Mouse (Mus musculus): ENCODE data around the gene Tas2r122. TPM values are rescaled to one million over a fixed set of nuclear protein-coding genes. Genes with fewer than 3 reads are reported as not detected.
"Not testable (repeated sequence)": the region's sequence is repeated elsewhere in the genome, so short reads cannot be mapped to it uniquely, and the experiment has no call there.

The Tas2r122 gene
- total RNA-seq (2021) = not detected
- long read RNA-seq, experiment 1 = 0 reads
- long read RNA-seq, experiment 2 = 0 reads

- intact Hi-C loops (cut with DNase I) = no loop called here
- DNase-seq = no peak
These were observed at the start of gene Tas2r122 for GRCm38 (mm10) chr6:132711828-132712227. TSS of gene Tas2r122 (minus strand) at chr6:132711928.

- intact Hi-C loops (cut with DNase I) = no loop called here
- DNase-seq = no peak
These were observed 42.7 kb upstream of the Tas2r122 start, which contains the start of gene Tas2r124 for GRCm38 (mm10) chr6:132754430-132754829. TSS of gene Tas2r124 (plus strand) at chr6:132754730.

- intact Hi-C loops (cut with DNase I) = no loop called here
- no peak for DNase-seq
These were observed 38.5 kb upstream of the Tas2r122 start for GRCm38 (mm10) chr6:132750206-132750605.

- intact Hi-C loops (cut with DNase I) = no loop called here
- no peak for DNase-seq
These were observed 26.2 kb upstream of the Tas2r122 start, which contains the start of gene Tas2r115 for GRCm38 (mm10) chr6:132737935-132738334. TSS of gene Tas2r115 (minus strand) at chr6:132738035.

GRCm38 (mm10) chr6:132700907-132701306 is 10.8 kb downstream of the Tas2r122 start, which contains the start of gene Tas2r121:
TSS of gene Tas2r121 (minus strand) at chr6:132701007.
- no peak for DNase-seq
- intact Hi-C loops (cut with DNase I) = no loop called here

- intact Hi-C loops (cut with DNase I); DNase-seq: not testable (repeated sequence)
These were observed 20.1 kb downstream of the Tas2r122 start for GRCm38 (mm10) chr6:132691596-132691995.

Other genes with a start within 250 kb of the Tas2r122 start
- not detected for gene Prh1, start 142.1 kb downstream of the Tas2r122 start, total RNA-seq (2021)
- gene Prp2, start 116.0 kb downstream of the Tas2r122 start, total RNA-seq (2021) = not detected
- not detected for gene A630073D07Rik, start 60.4 kb downstream of the Tas2r122 start, total RNA-seq (2021)
- not detected for gene Tas2r120, start 55.0 kb downstream of the Tas2r122 start, total RNA-seq (2021)
- gene Tas2r121, start 10.9 kb downstream of the Tas2r122 start, total RNA-seq (2021) = not detected
- gene Tas2r115, start 26.1 kb upstream of the Tas2r122 start, total RNA-seq (2021) = not detected
- gene Tas2r124, start 42.8 kb upstream of the Tas2r122 start, total RNA-seq (2021) = not detected
- not detected for gene Tas2r102, start 50.2 kb upstream of the Tas2r122 start, total RNA-seq (2021)
- gene Tas2r136, start 66.2 kb upstream of the Tas2r122 start, total RNA-seq (2021) = not detected
- not detected for gene Tas2r117, start 90.9 kb upstream of the Tas2r122 start, total RNA-seq (2021)
- not detected for gene Tas2r123, start 135.2 kb upstream of the Tas2r122 start, total RNA-seq (2021)
- gene Tas2r116, start 143.5 kb upstream of the Tas2r122 start, total RNA-seq (2021) = not detected
- gene Tas2r110, start 156.1 kb upstream of the Tas2r122 start, total RNA-seq (2021) = not detected
- gene Tas2r113, start 181.1 kb upstream of the Tas2r122 start, total RNA-seq (2021) = not detected
- gene Tas2r125, start 197.7 kb upstream of the Tas2r122 start, total RNA-seq (2021) = not detected
- gene Tas2r129, start 239.2 kb upstream of the Tas2r122 start, total RNA-seq (2021) = not detected
- not detected for gene Tas2r131, start 246.0 kb upstream of the Tas2r122 start, total RNA-seq (2021)

All from heart, postnatal 14 days (tissue).